Mouse (Mus musculus) c-Kit-positive CD71-negative TER-119-negative erythroid progenitor cells, embryonic 14.5 days (primary cell): Measurements from ENCODE around the gene Zfhx3.
A peak's percentile ranks its signal among the peaks of the same experiment; 100 is the strongest.

Experiments used
- DNase-seq: peaks from one replicate; pipeline ENCODE4 v3.0.0-alpha.2; 2013; ENCODE audit warnings: low read depth

The Zfhx3 gene

GRCm38 (mm10) chr8:108897347-108898100 is 955.1 kb downstream of the Zfhx3 start:
- DNase-seq, result no peak

DNA sequence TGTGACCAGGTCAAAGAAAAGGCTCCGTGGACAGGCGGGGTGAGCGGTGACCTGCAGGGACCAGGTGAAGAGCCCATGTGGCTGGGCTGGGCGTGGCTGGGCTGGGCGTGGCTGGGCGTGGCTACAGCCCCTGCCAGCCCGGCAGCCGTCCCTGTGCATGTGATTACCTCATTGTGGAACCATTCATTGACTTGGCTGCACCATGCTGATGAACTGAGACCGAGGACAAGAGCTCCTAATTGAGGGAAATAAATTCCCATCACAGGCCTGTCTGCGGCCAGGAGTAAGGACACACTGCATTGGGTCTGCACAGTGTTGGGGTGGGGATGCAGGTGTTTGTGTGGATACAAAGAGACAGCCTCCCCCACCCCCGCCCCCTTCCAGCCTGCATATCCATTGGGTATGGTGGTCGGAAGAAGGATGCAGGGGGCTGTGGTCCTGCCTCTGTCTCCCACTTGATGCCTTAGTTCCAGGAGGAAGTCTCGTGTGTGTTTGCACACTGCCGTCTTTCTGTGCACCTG is 956.9 kb downstream of the Zfhx3 start:
- DNase-seq, result no peak

DNA sequence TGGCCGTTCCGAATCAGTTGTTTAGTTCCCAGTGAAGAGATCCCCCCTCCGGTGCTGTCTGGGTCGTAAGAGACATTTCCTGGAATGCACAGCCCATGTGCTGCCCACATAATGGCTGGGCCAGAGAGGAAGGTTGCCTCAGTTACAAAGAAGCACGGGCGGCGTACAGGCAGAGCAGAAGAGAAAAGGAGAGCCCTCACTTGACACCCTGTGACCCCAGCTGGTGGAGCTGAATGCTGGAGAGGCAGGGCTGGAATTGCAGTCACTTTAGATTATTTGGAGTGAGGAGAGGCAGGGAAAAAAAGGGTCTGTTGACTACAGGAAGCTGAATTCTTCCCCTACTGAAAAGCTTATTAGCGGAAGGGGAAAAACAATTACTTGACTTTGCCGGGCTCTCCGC is 958.1 kb downstream of the Zfhx3 start:
- no peak for DNase-seq

DNA sequence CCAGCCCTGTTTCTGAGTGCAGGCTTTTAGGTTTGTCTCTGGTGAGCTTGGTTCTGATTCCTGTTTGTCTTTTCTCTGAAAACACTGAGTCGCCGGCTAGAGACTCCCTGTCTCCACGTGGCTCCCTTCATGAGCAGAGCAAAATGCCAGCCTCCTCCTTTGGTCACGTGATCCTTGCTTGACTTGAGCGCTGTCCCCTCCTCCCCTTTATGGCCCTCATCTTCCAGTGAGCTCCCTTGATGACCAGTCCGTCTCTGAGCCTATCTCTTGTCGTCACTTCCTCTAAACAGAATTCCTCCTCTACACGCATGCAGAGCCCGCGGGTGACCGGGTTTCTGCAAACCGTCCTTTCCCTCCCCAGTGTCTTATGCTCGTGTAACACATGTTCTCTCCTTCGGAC is 958.8 kb downstream of the Zfhx3 start:
- DNase-seq, result no peak

GRCm38 (mm10) chr8:108903550-108903949 is 961.1 kb downstream of the Zfhx3 start:
- DNase-seq, result no peak

GRCm38 (mm10) chr8:108904288-108904971 is 962.0 kb downstream of the Zfhx3 start:
- no peak for DNase-seq

DNA sequence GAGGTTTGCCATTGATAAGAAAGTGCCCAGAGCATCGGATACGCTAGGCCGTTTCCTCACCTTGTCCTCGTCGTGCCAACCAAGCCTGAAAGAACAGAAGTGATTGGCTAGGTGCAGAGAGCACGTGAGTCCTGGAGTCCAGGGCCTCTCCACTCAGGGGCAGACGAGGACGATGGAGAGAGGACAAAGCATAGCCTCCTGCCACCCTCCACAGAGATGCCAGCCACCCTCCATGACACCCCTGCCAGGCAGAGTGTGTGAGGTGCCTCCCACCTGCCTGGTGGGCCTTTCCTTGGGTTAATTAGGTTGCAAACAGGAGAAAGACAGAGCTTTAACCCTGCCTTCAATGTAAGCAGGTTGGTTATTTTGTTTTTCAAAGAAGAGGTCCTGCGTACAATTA is 965.6 kb downstream of the Zfhx3 start:
- no peak for DNase-seq

DNA sequence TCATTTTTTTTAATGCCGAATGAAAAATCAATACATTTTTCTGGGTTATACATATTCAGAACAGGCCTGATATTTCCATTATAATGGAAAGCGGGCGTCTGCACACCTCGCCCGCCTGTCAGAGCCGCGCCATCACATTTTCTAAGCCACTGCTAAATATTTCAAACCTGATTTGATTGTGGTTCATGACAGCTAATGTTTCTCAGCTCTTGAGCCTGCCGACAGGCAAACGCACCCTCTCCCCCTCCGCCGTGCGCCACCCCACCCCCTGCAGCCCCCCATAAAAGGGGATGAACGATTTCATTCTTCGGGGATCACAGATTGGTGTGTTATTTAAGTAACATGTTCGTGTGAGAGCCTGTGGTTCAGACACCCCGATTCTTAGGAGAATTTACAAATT is 966.1 kb downstream of the Zfhx3 start:
- no peak for DNase-seq

DNA sequence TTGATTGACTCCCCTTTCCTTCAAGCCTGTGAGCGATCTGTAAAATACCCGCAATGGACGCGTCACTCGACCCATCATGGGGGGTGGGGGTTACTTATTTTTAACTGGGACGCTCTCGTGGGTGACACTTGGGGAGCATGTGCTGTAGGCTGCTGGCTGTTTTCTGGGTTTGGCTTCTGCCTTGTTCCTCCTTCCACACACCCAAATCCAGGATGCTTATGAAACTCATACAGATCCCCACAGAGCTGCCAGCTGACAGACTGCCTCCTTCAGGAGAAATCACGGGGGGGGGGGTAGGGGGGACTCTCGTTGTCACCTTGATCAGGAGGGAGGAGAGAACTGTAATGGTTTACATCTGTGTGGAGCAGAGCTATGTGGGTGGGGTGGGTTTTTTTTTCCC is 966.6 kb downstream of the Zfhx3 start:
- no peak for DNase-seq

DNA sequence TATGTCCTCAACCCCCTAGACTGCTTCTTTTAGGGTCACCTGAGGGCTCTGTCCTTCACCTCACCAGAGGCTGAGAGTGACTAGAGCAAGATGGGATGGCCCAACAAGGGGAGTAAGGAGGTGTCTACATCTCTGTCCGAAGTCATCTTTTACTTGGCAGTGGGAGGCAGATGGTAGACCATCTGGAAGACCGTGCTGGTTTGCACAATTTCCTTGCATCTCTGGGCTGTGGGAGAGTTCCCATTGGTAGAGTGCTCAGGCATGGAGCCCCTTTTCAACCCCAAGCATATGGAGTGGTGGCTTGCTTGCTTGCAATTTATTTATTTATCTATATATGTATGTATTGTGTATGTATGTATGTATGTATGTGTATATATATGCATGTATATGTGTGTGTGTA is 967.0 kb downstream of the Zfhx3 start:
- no peak for DNase-seq

DNA sequence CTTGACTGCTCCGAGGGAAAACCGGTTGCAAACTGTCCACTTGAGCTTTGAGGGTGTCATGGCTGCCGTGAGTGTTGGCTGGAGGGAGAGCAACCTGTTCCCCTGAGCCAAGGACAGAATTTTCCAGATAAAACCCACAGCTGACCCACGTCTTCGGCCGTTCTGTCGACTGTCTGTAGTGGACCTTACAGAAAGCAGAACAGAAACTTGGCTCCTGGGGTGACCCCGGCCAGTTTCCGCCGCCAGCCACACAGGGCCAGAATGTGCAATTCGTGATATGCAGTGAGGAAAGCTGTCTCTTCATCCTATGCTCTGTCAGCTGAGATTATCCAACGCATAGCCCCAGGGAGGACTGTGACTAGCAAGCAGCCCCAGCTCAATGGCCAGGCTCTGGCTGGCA is 968.4 kb downstream of the Zfhx3 start:
- DNase-seq, result no peak

- peak; percentile 73 for DNase-seq
These were observed 969.1 kb downstream of the Zfhx3 start for GRCm38 (mm10) chr8:108911511-108911910.

DNA sequence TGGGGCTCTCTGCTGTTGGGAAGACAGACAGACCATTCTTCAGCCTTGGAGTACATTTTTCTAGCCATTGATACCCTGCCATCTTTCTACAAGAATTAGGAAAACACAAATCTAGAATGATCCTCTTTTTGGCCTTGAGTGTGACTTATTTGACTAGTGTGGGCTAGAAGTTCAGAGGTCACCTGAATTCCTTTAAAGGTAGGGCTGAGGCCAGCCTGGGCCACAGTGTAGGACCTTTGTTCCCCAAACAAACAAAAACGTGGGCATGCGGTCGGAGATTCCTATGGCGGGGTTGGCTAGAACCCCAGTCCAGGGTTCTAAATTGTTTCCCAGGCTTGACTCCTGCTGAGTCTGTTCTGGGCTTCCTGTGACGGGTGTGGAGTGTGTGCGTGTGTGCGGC is 970.6 kb downstream of the Zfhx3 start:
- no peak for DNase-seq

- DNase-seq, result peak; percentile 35
These were observed 973.0 kb downstream of the Zfhx3 start for GRCm38 (mm10) chr8:108915425-108915824.

DNA sequence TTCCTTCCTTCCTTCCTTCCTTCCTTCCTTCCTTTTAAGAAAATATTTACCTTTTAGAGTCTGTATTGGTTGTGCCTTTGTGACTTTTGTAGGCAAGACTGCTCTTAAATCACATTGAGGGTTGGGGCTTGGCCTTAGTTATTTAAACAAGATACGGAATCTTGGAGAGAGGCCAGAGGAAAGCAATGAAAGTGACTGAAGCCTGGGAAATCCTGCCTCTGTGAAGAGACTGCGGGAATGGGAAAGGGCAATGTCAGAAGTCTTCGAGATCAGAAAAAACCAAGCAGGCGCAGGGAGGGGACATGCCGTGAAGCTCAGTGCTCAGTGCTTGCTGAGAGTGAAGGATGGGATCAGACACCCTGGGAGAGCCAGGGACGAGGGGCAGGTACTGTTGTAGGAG is 973.4 kb downstream of the Zfhx3 start:
- no peak for DNase-seq

DNA sequence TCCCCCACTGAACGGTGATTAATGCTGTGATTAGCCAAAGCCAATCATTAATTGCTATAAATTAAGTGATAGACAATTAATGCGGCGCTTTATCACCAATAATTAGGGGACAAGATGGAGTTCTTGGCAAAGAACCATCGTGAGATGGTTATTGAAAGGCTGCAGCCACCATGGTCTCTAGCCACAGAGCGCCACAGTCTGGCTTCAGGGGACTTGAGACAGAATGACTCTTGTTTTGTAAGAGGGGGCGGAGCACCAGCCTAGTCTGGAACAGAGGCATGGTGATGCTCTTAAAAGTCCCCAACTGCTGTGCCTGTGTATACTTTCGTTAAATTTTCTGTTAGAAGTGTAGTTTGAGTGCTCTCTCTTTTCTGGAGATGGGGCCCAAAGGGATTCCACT is 977.7 kb downstream of the Zfhx3 start:
- DNase-seq, result no peak

DNA sequence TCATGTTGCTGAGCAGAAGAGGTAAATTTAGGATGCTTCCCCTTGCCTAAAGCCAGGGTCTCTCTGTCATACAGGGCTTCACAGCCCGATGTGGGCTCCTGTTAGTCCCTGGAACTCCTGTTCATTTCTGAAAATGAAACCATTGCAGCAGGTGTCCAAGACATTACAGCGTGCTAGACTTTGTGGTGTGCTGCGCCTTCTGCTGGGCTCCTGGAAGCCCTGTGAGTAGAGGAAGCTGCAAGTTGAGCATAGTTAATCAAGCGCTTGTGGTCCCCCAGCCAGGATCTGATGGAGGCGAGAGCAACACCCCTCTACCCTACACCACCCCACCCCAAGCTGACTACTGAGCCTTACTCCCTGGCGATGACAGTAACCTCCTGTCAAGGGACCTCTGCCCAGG is 980.7 kb downstream of the Zfhx3 start:
- no peak for DNase-seq

- no peak for DNase-seq
These were observed 982.1 kb downstream of the Zfhx3 start for GRCm38 (mm10) chr8:108924526-108924925.

GRCm38 (mm10) chr8:108926106-108926505 is 983.7 kb downstream of the Zfhx3 start:
- DNase-seq, result no peak

- no peak for DNase-seq
These were observed 988.2 kb downstream of the Zfhx3 start for GRCm38 (mm10) chr8:108930635-108931034.

DNA sequence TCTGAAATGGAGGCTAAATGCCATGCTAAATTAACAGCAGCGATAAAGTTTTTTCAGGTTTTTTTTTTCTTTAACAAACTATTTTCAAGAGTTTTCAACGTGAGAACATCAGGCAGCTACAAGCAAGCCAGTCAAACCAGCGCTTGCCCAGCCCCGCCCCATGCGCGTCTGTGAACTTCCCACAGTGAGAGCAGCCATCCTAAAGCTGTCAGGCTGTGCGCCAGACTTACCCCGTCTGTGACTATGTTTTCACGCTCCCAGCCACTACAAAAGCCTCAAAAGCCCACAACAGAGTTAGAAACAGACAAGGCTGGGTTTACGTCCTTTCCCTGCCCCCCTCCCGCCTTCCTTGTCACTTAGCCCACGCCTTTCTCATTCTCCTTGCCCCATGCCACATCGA is 989.4 kb downstream of the Zfhx3 start:
- no peak for DNase-seq

DNA sequence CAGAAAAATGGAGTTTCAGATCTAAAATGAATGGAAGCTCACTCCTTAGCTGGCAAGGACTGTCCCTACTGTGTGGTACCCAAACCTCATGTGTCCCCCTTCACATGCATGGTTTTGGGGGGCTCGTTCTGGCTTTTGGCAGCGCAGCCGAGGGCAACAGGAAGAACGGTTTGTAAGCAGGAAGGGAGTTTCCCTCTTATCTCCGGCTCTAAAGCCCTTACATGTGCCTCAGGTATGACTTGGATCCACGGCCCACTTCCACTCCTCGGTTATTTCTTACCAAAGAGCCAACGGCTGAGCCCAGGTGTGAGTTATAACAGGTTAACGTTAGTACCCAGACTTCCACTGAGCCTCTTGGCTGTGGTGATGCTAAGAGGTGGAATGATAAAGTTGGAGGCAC is 990.3 kb downstream of the Zfhx3 start:
- DNase-seq, result no peak

DNA sequence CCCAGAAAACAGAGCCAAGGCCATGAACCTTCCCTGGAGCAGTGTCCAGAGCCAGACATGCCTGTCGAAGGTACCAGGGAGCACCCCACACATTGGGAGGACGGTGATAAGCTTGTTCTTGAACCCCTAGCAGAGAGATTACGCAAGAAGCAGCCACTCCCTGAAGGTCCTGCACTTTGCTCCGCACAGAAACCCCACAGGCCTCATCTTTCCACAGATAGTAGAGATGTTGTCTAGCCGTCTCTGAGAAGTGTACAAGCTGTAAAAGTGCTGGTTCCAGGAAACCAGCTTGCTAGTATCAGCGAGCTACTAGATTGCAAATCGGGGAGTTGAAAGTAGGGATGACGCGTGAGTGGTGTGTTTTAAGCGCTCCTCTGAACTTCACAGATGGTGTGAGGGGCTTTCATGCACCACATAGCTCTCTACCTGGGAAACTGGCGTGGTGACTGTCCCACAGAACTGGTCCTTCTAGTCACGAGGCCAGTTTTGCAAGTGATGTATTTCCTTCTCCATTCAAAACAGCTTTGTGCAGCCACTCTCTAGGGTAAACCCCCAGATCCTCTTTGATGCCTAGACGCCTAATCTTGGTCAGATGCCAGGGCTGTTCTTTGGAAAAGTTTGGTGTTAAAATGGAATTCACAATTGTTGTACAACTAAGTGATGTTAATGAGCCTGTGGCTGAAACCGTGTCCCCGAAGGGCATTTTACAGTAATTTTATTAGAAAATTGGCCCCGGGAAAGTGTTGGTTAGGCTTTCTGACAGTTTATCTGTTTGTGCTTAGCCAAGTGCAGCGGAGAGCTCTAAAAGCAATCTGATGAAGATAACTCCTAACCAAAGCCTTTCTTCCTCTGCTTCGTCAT is 993.6 kb downstream of the Zfhx3 start:
- DNase-seq, result no peak
